Mouse (Mus musculus) thymus, adult 2 months (tissue): ENCODE results near the gene Zfp704.

Experiments
- CTCF ChIP-seq: fragments of 200-500 bp; IDR thresholded peaks from 2 replicates; pipeline ENCODE4 v1.5.1; 2012; ENCODE audit warnings: mild to moderate bottlenecking, control low read depth, low read length, moderate library complexity, borderline replicate concordance; ENCODE audit not compliant: control insufficient read depth, poor library complexity, insufficient read depth; ENCODE audit errors: extremely low read depth
- POLR2A ChIP-seq: fragments of 200-500 bp; IDR thresholded peaks from 2 replicates; pipeline ENCODE4 v1.6.1; 2012; ENCODE audit warnings: mild to moderate bottlenecking, low read length, control low read depth, moderate library complexity; ENCODE audit not compliant: control insufficient read depth, poor library complexity, insufficient read depth; ENCODE audit errors: extremely low read depth

DNA sequence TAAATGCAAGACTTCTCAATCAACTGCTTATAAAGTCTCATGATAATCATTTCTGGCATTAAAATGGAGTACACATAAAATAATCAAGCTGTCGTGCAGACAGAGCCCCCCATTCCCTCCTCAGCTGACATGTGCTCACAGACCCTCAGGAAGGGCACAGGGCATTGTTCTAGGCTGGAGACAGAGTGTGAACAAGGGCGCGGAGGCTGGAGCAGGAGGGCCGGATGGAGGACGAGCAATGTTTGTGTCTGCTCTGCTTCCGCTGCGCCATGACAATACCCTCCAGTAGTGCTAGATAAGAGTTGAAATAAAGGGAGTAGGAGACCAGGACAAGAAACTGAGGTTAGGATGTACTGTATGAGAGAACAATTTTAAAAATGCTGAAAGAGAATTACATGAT, 46.3 kb downstream of the Zfp704 start:
- TF ChIP-seq POLR2A (no peak), CTCF (no peak)
